Mouse (Mus musculus): ENCODE results near the gene Castor2.

DNA sequence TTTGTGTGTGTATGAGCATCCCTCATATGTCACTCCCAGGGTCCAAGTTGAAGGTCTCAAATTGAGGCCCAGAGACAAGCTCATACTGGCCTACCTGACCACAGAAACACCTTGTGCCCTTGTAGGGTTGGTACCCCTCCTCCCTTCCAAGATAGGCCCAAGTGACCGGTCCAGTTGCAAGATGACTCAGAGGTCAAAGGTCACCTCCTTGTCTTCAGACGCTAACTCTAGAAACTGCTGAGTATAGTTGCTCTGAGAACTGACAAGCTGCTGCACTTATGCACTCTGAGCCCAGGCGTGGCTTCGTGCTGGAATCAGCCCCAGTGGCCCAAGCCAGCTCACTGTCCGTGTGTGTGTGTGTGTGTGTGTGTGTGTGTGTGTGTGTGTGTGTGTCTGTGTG is 2.4 kb downstream of the Castor2 start:
- TF ChIP-seq POLR2A (IDR thresholded peaks at IDR 0.05; ENCODE audit: extremely low read depth, insufficient read depth, low read length) = no peak
- TF ChIP-seq CTCF (IDR thresholded peaks at IDR 0.05; ENCODE audit: extremely low read depth, insufficient read depth, low read length) = no peak
